Mouse (Mus musculus) urinary bladder, adult 18-20 months (tissue): ENCODE data around the gene Mdga1.

Experiments
- DNase-seq, 2 experiments: peaks; one replicate each; pipeline ENCODE4 v3.0.0; 2022; ENCODE audit warnings: low spot score in 2 of 2, mixed read lengths in 2 of 2

The Mdga1 gene

DNA sequence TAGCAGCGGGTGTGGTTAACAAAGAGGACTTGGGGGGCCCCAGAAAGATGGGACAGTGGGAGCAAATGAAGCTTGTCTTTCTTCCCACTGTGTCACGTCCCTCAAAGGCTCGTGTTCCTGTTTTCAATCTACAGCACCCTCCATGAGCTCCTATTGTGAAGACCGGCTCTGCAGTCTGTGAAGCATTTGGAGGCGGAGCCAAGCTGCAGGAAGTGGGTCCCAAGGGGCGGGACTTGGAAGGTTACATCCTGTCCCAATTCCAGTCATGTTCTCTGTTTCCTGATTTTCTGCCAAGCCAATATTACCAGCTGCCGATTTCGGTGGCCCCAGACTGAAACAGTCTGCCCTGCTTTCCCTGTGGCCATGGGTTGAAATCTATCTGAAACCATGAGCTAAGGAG is 11.7 kb upstream of the Mdga1 start:
- DNase-seq, result no peak

DNA sequence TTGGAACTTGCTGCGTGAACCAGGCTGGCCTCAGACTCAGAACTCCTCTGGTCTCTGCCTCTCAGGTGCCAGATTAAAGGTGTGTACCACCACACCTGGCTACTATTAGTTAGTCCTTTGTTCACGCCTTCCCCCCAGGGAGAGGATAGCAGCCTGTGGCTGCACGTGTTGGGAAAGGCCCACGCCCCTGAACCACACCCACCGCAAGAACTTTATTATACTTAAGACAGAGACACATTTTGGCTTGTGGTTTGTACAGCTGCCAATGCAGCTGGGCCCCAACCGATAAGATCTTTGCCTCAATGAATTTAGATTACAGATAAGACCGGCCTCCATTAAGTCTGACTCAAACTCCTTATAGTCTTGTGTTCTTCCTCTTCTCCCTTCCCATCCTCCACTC is 10.0 kb upstream of the Mdga1 start:
- DNase-seq, result no peak

DNA sequence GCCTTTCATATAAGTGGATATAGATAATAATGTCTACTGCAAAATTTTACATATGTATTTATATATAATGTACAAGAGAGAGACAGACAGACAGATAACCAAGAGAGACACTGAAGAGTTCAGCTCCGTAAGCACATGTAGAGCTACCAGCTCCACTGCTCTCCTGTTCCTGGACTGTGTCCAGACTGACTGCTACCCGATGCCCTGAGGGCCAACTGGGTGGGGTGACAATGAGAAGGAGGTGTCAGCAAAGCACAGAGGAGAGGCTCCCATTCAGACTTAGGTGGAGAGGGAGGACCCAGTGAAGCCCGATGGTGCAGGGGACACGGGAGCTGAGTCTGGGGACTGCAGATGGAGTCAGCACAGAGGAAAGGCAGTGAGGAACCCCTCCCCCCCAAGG is 9.1 kb upstream of the Mdga1 start:
- DNase-seq, result no peak

DNA sequence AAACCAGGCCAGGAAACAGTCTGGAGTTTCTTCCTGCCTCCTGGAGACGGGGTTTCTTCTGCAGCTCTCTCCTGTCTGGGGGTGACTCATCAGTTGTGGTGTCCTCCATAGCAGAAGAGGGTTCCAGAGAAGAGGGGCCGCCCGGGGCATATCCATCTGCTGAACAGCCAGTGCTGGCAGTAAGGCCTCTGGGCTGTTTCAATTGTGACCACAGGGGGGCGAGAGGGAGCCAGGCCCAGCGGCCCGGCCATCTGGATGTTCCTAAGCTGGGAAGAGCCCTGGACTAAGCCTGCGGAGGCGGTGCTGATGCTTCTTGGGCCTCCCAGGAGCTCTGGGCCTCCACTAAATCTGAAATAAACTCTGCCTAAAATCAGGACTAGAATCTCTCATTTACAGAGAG is 5.8 kb upstream of the Mdga1 start:
- peak; percentile 73 to 77 for DNase-seq

DNA sequence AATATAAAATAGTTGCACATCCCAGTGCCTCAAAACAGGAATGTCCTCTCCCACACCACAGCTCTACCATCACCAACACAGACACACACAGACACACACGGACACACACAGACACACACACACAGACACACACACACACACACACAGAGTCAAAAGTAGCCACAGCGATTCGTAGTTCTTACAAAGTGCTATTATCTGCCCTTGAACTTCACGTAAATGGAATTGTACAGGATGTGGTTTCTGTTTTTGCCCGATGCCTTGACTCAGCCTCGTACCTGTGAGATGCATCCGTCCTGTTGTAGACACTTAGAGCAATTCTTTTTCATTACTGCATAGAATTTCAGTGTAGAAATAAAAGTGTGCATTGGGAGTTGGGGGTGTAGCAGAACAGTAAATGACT is 3.3 kb upstream of the Mdga1 start:
- DNase-seq, result no peak

DNA sequence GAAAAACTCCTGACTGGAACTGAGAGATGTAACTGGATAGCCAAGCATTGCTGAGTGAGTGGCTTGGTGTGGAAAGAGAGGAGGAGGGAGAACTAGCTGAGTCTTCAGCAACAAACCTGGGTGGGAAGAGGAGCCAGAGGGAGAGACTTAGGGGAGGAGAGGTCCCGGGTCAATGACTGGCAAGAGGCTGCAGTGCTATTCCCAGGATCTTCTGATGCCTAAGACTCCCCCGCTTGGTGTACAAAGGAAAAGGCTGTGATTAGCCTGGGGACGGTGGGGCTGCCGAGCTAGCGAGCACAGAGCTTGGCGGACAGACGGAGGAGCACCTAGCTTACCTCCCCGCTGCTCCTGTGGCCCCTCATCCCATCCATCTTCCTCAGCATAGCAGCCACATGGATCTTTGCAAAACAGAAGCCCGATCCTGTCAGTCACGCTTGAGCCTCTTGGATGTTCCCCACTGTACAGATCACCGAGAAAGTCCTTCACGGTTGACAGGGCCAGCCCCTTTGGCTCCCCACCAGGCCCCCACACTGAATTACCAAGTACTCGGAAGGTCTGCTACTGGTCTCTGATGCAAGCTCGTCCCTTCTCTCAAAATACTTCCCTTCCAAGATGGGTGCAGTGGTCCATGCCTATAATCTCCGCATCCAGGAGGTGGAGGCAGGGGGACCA is 2.0 kb upstream of the Mdga1 start:
- DNase-seq, result no peak

DNA sequence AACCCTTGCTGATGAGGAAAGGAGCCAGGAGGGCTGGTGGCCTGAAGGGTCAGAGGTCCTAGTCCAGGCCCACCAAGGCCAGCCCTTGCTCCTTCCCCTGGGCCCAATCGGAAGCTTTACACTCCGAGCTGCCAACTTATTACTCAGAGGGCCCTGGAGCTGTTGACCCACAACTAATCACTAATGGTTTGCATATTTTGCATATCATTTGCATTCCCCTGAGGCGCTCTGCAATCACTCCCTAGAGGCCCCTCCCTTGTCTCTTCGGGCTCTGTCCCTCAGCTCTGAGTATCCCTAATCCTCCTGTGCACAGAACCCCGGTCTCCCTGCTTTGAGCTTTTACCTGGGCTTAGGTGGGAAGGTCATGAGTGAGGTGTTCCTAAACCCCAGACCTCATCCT is 4.4 kb downstream of the Mdga1 start:
- DNase-seq, result no peak

DNA sequence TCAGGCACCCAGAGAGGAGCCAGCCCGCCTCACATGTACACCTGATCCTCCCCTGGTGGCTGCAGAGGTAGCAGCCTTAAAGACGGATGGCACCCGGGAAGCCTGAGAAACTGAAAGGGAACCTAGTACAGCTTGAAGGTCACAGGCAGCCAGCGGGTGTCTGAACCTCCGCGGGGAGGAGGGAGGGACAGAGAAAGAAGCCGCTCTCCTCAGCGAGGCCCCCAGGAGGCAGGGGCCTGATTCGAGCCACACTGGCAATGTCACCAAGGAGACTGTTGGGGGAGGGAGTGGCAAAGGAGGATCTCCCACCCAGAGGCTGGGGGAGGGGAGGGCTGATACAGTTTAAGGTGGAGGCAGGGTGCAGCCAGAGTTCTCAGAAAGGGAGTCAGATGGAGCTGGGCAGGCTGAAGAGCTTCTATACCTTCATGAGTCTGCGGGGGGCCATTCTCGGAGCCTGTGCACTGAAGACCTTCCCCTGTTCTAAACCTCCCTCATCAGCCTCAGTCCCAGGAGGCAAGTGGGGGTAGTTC is 6.1 kb downstream of the Mdga1 start:
- no peak for DNase-seq

DNA sequence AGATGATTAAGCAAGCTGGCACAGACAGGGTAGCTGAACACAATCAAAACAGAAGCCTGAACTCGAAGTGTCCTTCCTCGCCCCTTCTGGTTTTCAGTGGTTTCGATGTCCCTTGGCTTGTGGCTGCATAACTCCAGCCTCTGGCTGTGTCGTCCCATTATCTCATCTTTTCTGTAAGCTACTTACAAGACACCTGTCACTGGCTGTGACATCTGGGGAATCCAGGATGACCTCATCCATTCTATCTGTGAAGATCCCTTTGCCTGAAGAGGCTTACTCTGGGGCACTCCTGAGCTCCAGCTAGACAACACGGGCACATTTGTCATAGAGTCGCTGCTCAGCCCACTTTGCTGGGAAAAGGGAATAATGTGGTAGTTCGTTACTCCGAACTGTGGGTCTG is 14.0 kb downstream of the Mdga1 start:
- DNase-seq, result no peak

DNA sequence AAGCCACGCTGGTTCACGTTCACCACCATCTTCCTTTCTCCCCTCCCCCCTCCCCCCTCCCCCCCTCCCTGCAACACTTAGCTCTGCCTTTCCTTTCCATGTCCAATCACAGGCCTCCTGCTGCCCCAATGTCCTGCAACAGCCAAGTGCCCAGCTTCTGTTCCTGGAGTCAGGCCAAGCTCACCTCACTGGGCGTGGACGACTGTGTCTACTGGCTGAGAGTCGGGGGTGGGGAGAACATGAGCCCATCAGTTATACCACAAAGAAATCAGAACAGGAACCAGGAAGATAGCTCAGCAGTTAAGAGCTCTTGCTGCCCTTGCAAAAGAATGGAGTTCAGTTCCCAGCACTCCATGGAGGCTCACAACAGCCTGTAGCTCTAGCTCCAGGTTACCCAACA is 15.6 kb downstream of the Mdga1 start:
- no peak for DNase-seq

DNA sequence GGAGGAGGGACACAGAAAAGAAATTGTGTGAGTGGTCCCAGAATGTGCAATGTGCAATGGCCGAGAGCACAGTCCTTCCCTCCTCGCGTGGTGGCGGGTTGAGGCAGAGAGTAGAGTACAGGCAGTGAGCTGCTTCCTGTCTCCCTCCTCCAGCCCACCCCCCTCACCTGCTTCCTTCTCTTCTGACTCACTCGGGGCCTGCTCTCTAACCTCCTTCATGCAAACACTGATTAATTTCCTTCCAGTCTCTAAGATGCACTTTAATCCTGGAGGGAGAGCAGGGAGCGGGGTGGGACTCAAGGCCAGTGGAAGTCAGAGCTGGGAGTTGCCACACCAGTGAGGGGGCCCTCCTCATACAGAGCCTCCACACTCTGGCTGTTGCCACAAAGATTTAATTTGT is 18.8 kb downstream of the Mdga1 start:
- DNase-seq, result peak in 1 of 2 experiments; percentile 30

DNA sequence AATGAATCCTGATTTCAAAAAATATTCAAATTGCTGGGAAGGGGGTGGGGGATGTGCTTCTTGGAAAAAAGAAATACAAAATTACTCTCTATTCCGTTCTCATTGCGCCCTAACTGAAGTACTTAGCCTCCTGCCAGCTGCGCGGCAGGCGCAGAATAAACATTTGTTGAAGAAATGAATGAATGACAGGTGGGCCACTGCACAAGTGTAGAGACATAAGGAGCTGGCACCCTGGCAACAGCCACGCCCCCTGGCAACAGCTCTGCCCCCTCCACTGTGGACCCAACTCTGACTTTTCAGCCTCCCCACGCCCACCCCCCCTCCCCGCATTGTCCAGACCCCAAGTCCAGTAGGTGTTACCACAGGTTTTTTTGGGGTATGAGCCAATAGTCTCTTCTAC is 19.3 kb downstream of the Mdga1 start:
- no peak for DNase-seq

DNA sequence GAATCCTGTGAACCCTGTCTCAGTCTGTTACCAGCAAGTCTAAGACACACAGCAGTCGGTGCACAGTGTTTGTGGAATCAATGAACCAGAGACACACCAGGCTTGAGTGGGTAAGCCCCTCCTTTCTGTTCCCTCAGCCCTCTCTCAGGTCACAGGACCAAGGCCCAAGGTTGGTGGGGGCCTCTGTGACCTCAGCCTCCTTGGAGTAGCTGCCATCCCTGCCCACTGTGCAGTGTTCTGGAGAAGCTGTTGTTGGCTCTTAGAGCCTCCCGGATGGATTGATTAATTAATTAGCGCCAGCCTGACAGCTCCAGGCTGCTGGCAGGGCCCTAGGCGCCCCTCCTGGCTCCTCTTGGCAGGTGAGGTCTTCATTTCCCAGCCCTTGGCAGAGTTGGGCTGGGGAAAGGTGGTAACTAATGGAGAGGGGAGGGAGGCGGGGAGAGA is 22.6 kb downstream of the Mdga1 start:
- no peak for DNase-seq

DNA sequence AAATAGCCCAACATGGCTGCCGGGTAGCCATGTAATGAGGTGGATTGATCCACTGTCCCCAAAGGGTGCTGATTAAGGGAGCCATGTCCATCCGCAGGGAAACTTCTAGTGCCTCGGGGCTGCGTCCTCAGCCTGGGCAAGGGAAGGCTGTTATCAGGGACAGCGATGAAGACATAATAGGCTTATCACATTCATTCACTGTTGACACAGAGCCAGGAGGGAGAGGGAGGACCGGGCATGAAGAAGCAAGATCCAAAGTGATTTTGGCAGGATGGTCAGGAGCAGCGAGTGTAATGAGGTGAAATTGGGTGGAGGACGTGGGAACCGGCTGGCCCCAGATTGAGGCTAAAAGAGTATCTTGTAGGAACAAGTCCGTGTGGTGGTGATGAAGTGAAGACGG is 25.5 kb downstream of the Mdga1 start:
- DNase-seq, result no peak

DNA sequence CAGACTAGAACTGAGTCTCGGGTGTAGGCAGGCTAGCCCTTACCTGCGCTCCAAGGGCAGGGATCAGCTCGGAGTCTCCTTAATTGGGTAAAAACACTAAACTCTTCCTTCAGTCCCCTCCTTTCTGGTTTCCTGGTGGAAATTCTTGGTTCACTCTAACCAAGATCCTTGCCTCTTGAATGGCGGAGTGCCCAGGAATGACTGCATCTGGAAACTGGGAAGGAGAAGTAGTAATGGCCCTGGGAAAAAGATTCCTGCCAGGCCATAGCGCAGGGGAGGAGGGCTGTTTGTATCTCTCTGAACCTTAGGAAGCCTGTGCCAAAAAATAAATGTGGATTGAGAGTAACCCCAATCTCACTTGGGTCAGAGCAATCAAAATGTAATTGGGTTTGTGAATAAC is 30.9 kb downstream of the Mdga1 start:
- DNase-seq, result no peak

DNA sequence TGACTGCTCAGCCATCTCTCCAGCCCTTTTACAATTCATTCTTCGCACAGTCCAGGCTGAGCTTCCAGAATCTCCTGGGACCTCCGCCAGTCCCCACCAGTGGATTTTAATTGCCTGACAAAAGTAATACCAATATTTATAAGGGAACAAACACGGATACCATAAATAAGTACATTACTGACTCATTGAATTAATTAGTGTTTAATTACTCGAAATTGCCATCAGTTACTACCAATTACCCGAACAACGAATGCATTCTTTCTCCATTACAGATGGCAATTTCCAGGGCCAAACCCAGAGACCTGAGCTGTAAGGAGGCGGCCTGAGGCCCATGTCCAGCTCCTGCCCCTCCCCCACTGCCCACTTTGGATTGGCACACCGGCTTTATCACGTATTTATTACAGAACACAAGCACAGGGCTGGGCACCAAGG is 32.5 kb downstream of the Mdga1 start:
- DNase-seq, result no peak

DNA sequence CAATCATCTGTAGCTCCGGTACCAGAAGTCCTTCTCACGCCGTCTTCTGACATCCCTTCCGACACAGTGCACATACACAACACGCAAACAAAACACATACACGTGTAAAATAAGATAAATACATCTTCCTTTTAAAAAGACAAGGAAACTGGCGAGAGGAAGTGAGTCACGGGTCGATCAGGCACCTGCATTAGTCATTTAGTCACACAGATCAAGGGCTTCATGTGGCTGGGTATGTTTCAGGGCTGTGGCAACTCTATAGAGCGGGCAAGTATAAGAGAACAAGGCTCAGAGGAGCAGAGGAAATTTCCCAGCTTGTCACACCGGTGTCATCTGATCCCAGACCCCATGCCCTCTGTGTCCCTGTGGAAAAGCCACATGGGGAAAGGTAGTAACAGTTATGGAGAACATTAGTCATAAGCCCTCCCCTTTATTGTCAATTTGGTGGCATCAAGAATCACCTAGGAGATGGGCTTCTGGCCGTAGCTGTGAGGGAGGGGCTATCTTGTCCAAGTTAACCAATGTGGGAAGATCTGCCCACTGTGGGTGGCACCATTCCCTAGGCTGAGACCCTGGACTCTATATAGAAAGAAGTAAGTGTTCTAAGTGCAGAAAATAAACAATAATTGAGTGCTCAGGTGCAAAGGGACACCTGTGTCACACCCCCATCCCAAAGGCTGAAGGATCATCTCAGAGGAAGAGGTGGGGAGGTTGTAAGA is 35.6 kb downstream of the Mdga1 start:
- DNase-seq, result no peak

DNA sequence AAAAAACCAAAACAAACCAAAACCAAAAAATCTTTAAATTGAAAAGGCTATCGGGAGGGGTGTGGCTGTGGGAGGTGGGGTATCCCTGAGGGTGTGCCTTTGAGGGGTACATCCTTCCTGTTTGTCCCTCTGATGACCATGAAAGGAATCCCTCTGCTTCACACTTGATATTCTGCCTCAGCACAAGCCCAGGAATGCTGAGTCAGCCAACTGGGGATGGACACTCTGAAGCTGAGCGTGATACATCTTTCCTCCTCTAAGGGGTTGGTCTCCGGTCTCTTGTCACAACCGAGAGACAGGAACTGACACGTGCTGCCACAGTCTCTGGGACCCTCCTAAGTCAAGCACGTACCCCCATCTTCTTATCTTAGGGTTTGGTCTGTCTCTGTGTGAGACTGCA is 37.1 kb downstream of the Mdga1 start:
- no peak for DNase-seq

DNA sequence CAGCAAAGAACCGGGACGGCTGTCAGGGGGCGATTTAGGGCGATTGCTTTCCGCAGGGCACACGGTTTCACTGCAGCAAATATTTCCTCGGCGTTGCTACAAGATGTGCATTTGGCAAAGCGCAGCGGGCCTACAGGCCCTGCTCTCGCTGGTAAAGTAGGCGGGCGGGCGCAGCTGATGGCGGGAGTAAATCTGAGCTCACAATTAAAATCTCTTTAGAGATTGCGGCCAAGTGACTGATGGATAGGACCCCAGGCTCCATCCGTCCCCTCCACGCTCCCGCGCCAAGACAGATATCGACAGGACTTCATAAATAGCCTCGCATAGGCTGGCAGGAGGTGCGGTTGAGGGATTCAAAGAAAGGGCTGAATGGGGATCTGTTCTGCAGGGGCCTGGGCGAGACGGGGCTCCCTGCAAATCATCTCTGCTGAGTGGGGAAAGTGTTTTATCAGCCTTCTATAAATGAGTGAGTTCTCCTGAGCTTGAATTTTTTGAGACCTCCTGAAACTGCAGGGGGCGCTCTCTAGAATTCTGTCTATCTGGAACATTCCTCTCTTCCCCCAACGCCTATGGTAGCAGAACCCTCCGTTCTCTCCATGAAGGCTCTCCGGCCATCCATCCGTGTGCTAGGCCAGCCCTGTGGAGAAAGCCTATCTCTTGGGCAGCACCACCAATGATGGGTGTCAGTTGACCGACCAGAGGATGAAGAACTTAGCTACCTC is 38.5 kb downstream of the Mdga1 start:
- DNase-seq, result no peak

DNA sequence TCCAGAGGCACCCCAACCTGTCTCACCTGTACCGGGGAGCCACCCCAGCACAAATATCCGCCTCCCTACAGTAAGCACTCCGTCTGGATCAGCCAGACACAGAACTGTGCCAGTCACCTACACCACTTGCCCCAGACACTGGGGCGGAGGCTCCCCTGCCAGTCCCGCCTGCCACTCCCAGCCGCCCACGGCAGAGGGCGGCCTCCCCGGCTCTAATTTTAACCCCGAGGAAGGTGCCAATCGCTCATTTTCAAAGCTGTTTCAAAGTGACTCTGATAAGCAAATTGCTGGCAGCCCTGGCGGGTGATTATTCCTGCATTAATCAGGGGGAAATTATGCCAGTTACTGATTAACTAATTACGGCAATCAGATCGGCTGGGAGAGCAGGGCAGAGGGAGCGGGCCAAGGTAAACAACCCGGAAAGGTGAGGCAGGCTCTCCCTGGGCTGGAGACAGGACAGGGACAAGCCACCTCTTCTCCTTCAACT is 41.1 kb downstream of the Mdga1 start:
- peak; percentile 57 to 60 for DNase-seq

DNA sequence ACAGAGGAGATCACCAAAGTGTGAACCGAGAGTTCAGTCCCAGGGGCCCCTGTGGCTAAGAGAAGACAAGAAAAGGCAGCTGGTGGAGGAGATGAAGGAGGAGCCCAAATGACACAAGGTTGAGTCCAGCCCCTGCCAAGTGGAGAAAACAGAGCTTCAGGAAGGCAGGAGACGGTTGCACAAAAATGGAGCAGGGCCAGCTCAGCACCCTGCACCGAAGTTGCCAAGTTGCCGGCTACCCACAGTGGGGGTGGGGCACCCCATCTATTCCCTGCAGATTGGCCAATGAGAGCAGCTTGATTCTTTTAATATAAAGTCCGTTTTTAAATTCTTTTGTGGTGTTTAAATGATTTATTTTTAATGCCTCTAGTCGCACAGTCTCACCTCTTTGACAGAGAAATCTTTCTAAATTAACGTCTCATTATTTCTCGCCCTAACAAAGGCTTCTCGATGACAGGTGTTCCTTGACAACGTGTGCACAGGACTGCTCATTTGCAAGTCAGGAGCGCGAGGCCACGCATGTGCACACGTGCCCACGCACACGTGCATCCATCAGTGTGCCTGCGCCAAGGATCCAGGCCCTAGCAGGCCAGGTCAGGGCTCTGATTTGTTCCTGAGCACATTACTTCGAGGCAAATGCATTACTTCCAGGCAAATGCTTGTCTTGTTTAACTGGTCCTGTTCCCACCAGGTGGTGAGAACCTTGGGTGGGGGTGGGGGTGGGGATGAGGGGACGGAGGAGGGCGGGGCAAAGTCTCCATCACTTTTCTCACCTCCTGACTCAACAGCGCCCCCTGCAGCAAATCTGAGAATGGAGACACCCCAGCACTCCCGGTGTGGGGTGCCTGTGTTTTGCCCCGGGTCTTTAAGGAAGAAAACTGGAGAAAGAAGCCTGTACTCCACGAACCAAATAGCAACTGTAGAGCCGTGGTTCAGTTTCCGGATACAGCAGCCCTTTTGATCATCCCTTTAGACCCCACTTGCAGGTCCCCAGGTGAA is 44.0 kb downstream of the Mdga1 start:
- DNase-seq, result no peak
